Mouse (Mus musculus): ENCODE data around the gene Tmem132c.

DNA sequence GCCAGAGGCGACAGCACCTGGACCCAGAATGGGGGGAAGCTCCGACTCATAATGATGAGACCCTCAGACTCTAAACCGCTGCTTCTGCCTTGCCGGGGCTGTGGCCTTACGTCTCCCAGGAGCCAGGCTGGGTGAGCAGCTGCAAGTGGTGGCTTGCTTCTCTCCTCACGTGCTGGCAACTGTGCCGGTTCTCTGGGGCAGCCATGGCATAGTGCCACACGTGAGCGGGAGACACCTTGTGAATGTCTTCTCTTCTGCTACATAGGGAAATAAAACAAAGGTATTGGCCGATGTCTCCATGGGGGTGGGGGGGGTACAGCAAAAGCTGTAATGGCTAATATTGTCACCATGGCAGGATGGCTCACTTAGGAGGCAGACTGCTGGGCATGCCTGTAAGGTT, 214.5 kb downstream of the Tmem132c start:
- TF ChIP-seq CTCF (conservative IDR thresholded peaks at IDR 0.05; ENCODE audit: low read length) (no peak), POU5F1 (IDR thresholded peaks at IDR 0.05; ENCODE audit: borderline replicate concordance, low read length) (no peak), NANOG (IDR thresholded peaks at IDR 0.05; ENCODE audit: borderline replicate concordance, low read length) (no peak)

Measured in E14TG2a.4 (cell line).